In the genomic region with DNA sequence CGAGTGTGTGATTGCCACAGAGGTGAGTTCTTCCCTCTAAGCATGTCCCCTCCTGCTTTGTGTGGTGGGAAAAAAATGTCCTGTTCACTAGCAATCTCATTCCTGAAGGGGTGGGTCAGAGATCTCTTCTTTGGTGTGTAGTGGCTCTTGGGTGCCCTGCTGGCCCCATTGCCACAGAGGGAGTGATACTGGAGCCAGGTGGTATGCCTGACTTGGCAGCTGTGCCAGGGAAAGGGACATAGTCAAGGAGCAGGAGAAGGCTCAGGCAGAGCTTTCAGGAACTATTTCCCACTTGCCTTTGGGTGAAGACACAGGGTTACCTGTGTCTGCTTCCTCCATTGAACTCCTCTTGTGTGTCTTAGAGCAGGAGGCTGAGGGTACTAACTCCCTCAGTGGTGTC, we compare ENCODE assay signal across 23 mouse cellular contexts. TPM values are rescaled to one million over a fixed set of nuclear protein-coding genes. Genes with fewer than 3 reads are reported as not detected.
A peak's percentile ranks its signal among the peaks of the same experiment; 100 is the strongest.
DNase-seq lines count a peak whose midpoint lies in the region; ATAC-seq lines count a peak whose summit lies in the region.
"Had no signal": no experiment of that assay in that cellular context is flagged by ENCODE, and none has a peak within 500 bp of the region (broad histone marks: within the 10 kb centered on the region; RNA-seq: fewer than 3 reads in every experiment).

No protein-coding gene starts in this region.

- no peak overlapping the region for H3K4me3 ChIP-seq in embryonic facial prominence, embryonic 13.5 days
- H3K4me3 ChIP-seq in embryonic facial prominence, embryonic 10.5 days: no peak overlapping the region
- H3K4me3 ChIP-seq in heart, embryonic 14.5 days (ENCODE audit: control insufficient read depth in 1 of 2, insufficient read depth in 1 of 2, low read depth in 1 of 2, low read length in 2 of 2): no peak overlapping the region
- H3K4me3 ChIP-seq in kidney, embryonic 16.5 days (ENCODE audit: low read length): peak overlapping the region; percentile 3; the same call in 1 of the 2 replicates
- H3K4me3 ChIP-seq in midbrain, embryonic 11.5 days (ENCODE audit: low read depth, low read length): no peak overlapping the region
- H3K4me3 ChIP-seq in midbrain, embryonic 14.5 days (replicated peaks; ENCODE audit: low read depth, low read length): no peak overlapping the region
- H3K4me3 ChIP-seq: erythroblast, embryonic 14.5 days; forebrain, embryonic 13.5 days; hindbrain, embryonic 10.5 days; layer of hippocampus, adult 2 months; limb, embryonic 13.5 days; liver, embryonic 15.5 days; midbrain, embryonic 12.5 days; neural tube, embryonic 13.5 days had no signal

- ATAC-seq in embryonic facial prominence, embryonic 13.5 days (ENCODE audit: insufficient number of reproducible peaks, insufficient read depth, low FRiP score, low TSS enrichment, low read depth): no peak
- ATAC-seq in heart, embryonic 14.5 days (ENCODE audit: insufficient number of reproducible peaks, insufficient read depth, low FRiP score, low read depth): no peak
- ATAC-seq in kidney, embryonic 16.5 days (ENCODE audit: low FRiP score, low TSS enrichment): no peak
- ATAC-seq in midbrain, embryonic 11.5 days (ENCODE audit: low FRiP score): no peak
- ATAC-seq in midbrain, embryonic 14.5 days (ENCODE audit: low FRiP score, low TSS enrichment): no peak
- ATAC-seq: forebrain, embryonic 13.5 days had no signal

- no peak overlapping the region for H3K9ac ChIP-seq in embryonic facial prominence, embryonic 13.5 days
- H3K9ac ChIP-seq in heart, embryonic 14.5 days (ENCODE audit: low read length): no peak overlapping the region
- peak overlapping the region; percentile 35; the same call in 1 of the 2 replicates for H3K9ac ChIP-seq in kidney, embryonic 16.5 days (replicated peaks; ENCODE audit: low read length)
- H3K9ac ChIP-seq in midbrain, embryonic 11.5 days (ENCODE audit: low read length): no peak overlapping the region
- H3K9ac ChIP-seq in midbrain, embryonic 14.5 days (replicated peaks; ENCODE audit: low read length): no peak overlapping the region
- H3K9ac ChIP-seq: forebrain, embryonic 13.5 days; limb, embryonic 13.5 days; liver, embryonic 15.5 days; midbrain, embryonic 12.5 days; neural tube, embryonic 13.5 days had no signal

- peak overlapping the region; percentile 18 for H3K4me2 ChIP-seq in embryonic facial prominence, embryonic 13.5 days
- H3K4me2 ChIP-seq in heart, embryonic 14.5 days (ENCODE audit: low read length): peak overlapping the region; percentile 1; the same call in 1 of the 2 replicates
- peak overlapping the region; percentile 29 for H3K4me2 ChIP-seq in kidney, embryonic 16.5 days (replicated peaks; ENCODE audit: low read depth, low read length)
- no peak overlapping the region for H3K4me2 ChIP-seq in midbrain, embryonic 11.5 days
- H3K4me2 ChIP-seq in midbrain, embryonic 14.5 days (ENCODE audit: low read length): no peak overlapping the region
- H3K4me2 ChIP-seq: forebrain, embryonic 13.5 days; limb, embryonic 13.5 days; liver, embryonic 15.5 days; midbrain, embryonic 12.5 days; neural tube, embryonic 13.5 days had no signal

- no peak for DNase-seq in embryonic facial prominence, embryonic 10.5 days (ENCODE audit: low spot score)
- DNase-seq in heart, postnatal 36 days: no peak
- no peak for DNase-seq in kidney, adult 9 months
- DNase-seq in midbrain, embryonic 11.5 days (ENCODE audit: low spot score, missing footprints): peak; percentile 49
- DNase-seq in midbrain, embryonic 14.5 days: no peak
- DNase-seq: adrenal gland, adult 2 months; cerebellum, adult 9-10 months; gastrocnemius, postnatal 10 days; kidney, postnatal 10 days; layer of hippocampus, postnatal 36 days; thymus, postnatal 14 days had no signal

- H3K4me1 ChIP-seq in embryonic facial prominence, embryonic 13.5 days: peaks cover 5% of the 10 kb centered on the region; the same call in 1 of the 2 replicates
- peaks cover 17% of the 10 kb centered on the region for H3K4me1 ChIP-seq in embryonic facial prominence, embryonic 10.5 days
- H3K4me1 ChIP-seq in heart, embryonic 14.5 days (ENCODE audit: control insufficient read depth in 2 of 2, insufficient read depth in 2 of 2, low read length in 2 of 2): peaks cover 5 to 6% of the 10 kb centered on the region in 2 experiments
- peaks cover 7% of the 10 kb centered on the region; the same call in 1 of the 2 replicates for H3K4me1 ChIP-seq in kidney, embryonic 16.5 days (ENCODE audit: insufficient read depth, low read length)
- H3K4me1 ChIP-seq in midbrain, embryonic 11.5 days (ENCODE audit: control insufficient read depth, insufficient read depth, low read length): peaks cover 6% of the 10 kb centered on the region
- peaks cover 8% of the 10 kb centered on the region; the same call in 1 of the 2 replicates for H3K4me1 ChIP-seq in midbrain, embryonic 14.5 days (ENCODE audit: control insufficient read depth, insufficient read depth, low read length)

- intact Hi-C loops in heart, postnatal 36 days (cut with DNase I): no loop called here

- H3K27ac ChIP-seq in embryonic facial prominence, embryonic 13.5 days: no peak overlapping the region
- H3K27ac ChIP-seq in embryonic facial prominence, embryonic 10.5 days (replicated peaks): no peak overlapping the region
- no peak overlapping the region for H3K27ac ChIP-seq in heart, embryonic 14.5 days (replicated peaks in 1 of 2; ENCODE audit: control insufficient read depth in 1 of 2, insufficient read depth in 1 of 2, low read depth in 2 of 2, low read length in 2 of 2)
- no peak overlapping the region for H3K27ac ChIP-seq in kidney, embryonic 16.5 days (ENCODE audit: low read length)
- H3K27ac ChIP-seq in midbrain, embryonic 11.5 days (ENCODE audit: low read depth, low read length): no peak overlapping the region
- H3K27ac ChIP-seq in midbrain, embryonic 14.5 days (replicated peaks; ENCODE audit: low read depth, low read length): no peak overlapping the region
- H3K27ac ChIP-seq: forebrain, embryonic 13.5 days; hindbrain, embryonic 10.5 days; layer of hippocampus, adult 2 months; limb, embryonic 13.5 days; liver, embryonic 15.5 days; midbrain, embryonic 12.5 days; neural tube, embryonic 13.5 days had no signal

- WGBS in embryonic facial prominence, embryonic 13.5 days: 41% methylated on average over 1 of the region's 1 CpGs
- 55% methylated on average over 1 of the region's 1 CpGs for WGBS in embryonic facial prominence, embryonic 10.5 days
- 43% methylated on average over 1 of the region's 1 CpGs for WGBS in heart, embryonic 14.5 days
- WGBS in kidney, embryonic 16.5 days: 41% methylated on average over 1 of the region's 1 CpGs
- WGBS in midbrain, embryonic 11.5 days: 66% methylated on average over 1 of the region's 1 CpGs
- 78% methylated on average over 1 of the region's 1 CpGs for WGBS in midbrain, embryonic 14.5 days

- H3K27me3 ChIP-seq in embryonic facial prominence, embryonic 13.5 days: peaks cover 39% of the 10 kb centered on the region
- H3K27me3 ChIP-seq in embryonic facial prominence, embryonic 10.5 days (replicated peaks; ENCODE audit: low read depth, poor library complexity, severe bottlenecking): peaks cover 78% of the 10 kb centered on the region
- peaks cover 31% of the 10 kb centered on the region for H3K27me3 ChIP-seq in heart, embryonic 14.5 days (ENCODE audit: control insufficient read depth, insufficient read depth, low read length)
- H3K27me3 ChIP-seq in kidney, embryonic 16.5 days (ENCODE audit: insufficient read depth, low read length): peaks cover 26% of the 10 kb centered on the region
- peaks cover 27% of the 10 kb centered on the region for H3K27me3 ChIP-seq in midbrain, embryonic 11.5 days (ENCODE audit: control insufficient read depth, insufficient read depth, low read length)
- peaks cover 29% of the 10 kb centered on the region for H3K27me3 ChIP-seq in midbrain, embryonic 14.5 days (ENCODE audit: control insufficient read depth, insufficient read depth, low read length)

- H3K36me3 ChIP-seq in embryonic facial prominence, embryonic 13.5 days: no peaks in the 10 kb centered on the region
- no peaks in the 10 kb centered on the region for H3K36me3 ChIP-seq in embryonic facial prominence, embryonic 10.5 days (replicated peaks)
- 0 out of 2 replicates have a peak, but pooled peaks cover 4% of the 10 kb centered on the region for H3K36me3 ChIP-seq in heart, embryonic 14.5 days (ENCODE audit: control insufficient read depth, insufficient read depth, low read length)
- no peaks in the 10 kb centered on the region for H3K36me3 ChIP-seq in kidney, embryonic 16.5 days (ENCODE audit: insufficient read depth, low read length)
- H3K36me3 ChIP-seq in midbrain, embryonic 11.5 days (ENCODE audit: control insufficient read depth, insufficient read depth, low read length): no peaks in the 10 kb centered on the region
- no peaks in the 10 kb centered on the region for H3K36me3 ChIP-seq in midbrain, embryonic 14.5 days (ENCODE audit: control insufficient read depth, insufficient read depth, low read length)
- H3K36me3 ChIP-seq: hindbrain, embryonic 10.5 days; limb, embryonic 13.5 days; liver, embryonic 15.5 days; midbrain, embryonic 12.5 days; neural tube, embryonic 13.5 days had no signal

- no peaks in the 10 kb centered on the region for H3K9me3 ChIP-seq in embryonic facial prominence, embryonic 13.5 days
- H3K9me3 ChIP-seq in embryonic facial prominence, embryonic 10.5 days: no peaks in the 10 kb centered on the region
- H3K9me3 ChIP-seq in heart, embryonic 14.5 days (ENCODE audit: control insufficient read depth, low read length): no peaks in the 10 kb centered on the region
- H3K9me3 ChIP-seq in kidney, embryonic 16.5 days (ENCODE audit: low read length): no peaks in the 10 kb centered on the region
- H3K9me3 ChIP-seq in midbrain, embryonic 11.5 days (ENCODE audit: control insufficient read depth, low read length): no peaks in the 10 kb centered on the region
- H3K9me3 ChIP-seq in midbrain, embryonic 14.5 days (ENCODE audit: control insufficient read depth, low read length): no peaks in the 10 kb centered on the region
- H3K9me3 ChIP-seq: forebrain, embryonic 13.5 days; hindbrain, embryonic 10.5 days; limb, embryonic 13.5 days; liver, embryonic 15.5 days; midbrain, embryonic 12.5 days; neural tube, embryonic 13.5 days had no signal

RNA-seq across cellular contexts. Expression of gene Dll4, which starts 8.6 kb away (rescaled TPM):
- polyA plus RNA-seq in embryonic facial prominence, embryonic 13.5 days (2015; fragmentation: Nextera tagmentation; extraction: Ambion mirVana): 4.2 and 4.6 TPM in 2 replicates
- 4.4 and 4.6 TPM in 2 replicates for polyA plus RNA-seq in embryonic facial prominence, embryonic 10.5 days (2016; fragmentation: Nextera tagmentation; extraction: Ambion mirVana)
- polyA plus RNA-seq in heart, embryonic 14.5 days (2014; fragmentation: Nextera tagmentation; extraction: Ambion mirVana): 6.9 and 8.8 TPM in 2 replicates
- 10 to 100 TPM; 16.3 to 22.1 TPM for total RNA-seq in heart, postnatal 36 days (2021)
- 12.9 and 13.5 TPM in 2 replicates for polyA plus RNA-seq in kidney, embryonic 16.5 days (2015; fragmentation: Nextera tagmentation; extraction: Ambion mirVana)
- polyA plus RNA-seq in midbrain, embryonic 11.5 days (2014; fragmentation: Nextera tagmentation; extraction: Ambion mirVana): 3.1 and 4.0 TPM in 2 replicates
- polyA plus RNA-seq in midbrain, embryonic 14.5 days (2014; fragmentation: Nextera tagmentation; extraction: Ambion mirVana): 4.0 and 4.4 TPM in 2 replicates
- total RNA-seq: common myeloid progenitor, adult 5-6 weeks had no signal

RNA-seq across cellular contexts. Expression of gene Chac1, which starts 16.9 kb away (rescaled TPM):
- 1.7 and 1.8 TPM in 2 replicates for polyA plus RNA-seq in embryonic facial prominence, embryonic 13.5 days (2015; fragmentation: Nextera tagmentation; extraction: Ambion mirVana)
- polyA plus RNA-seq in embryonic facial prominence, embryonic 10.5 days (2016; fragmentation: Nextera tagmentation; extraction: Ambion mirVana): 0.90 and 1.1 TPM in 2 replicates
- 0.32 and 0.67 TPM in 2 replicates for polyA plus RNA-seq in heart, embryonic 14.5 days (2014; fragmentation: Nextera tagmentation; extraction: Ambion mirVana)
- 10 to 100 TPM; 11.3 to 12.3 TPM for total RNA-seq in heart, postnatal 36 days (2021)
- polyA plus RNA-seq in kidney, embryonic 16.5 days (2015; fragmentation: Nextera tagmentation; extraction: Ambion mirVana): 0.86 and 1.3 TPM in 2 replicates
- 0.32 and 0.37 TPM in 2 replicates for polyA plus RNA-seq in midbrain, embryonic 11.5 days (2014; fragmentation: Nextera tagmentation; extraction: Ambion mirVana)
- polyA plus RNA-seq in midbrain, embryonic 14.5 days (2014; fragmentation: Nextera tagmentation; extraction: Ambion mirVana): 5.0 and 8.4 TPM in 2 replicates
- total RNA-seq: common myeloid progenitor, adult 5-6 weeks had no signal

RNA-seq across cellular contexts. Expression of gene Vps18, which starts 45.6 kb away (rescaled TPM):
- polyA plus RNA-seq in embryonic facial prominence, embryonic 13.5 days (2015; fragmentation: Nextera tagmentation; extraction: Ambion mirVana): 20.1 and 20.7 TPM in 2 replicates
- 23.1 and 25.1 TPM in 2 replicates for polyA plus RNA-seq in embryonic facial prominence, embryonic 10.5 days (2016; fragmentation: Nextera tagmentation; extraction: Ambion mirVana)
- 7.8 and 8.7 TPM in 2 replicates for polyA plus RNA-seq in heart, embryonic 14.5 days (2014; fragmentation: Nextera tagmentation; extraction: Ambion mirVana)
- total RNA-seq in heart, postnatal 36 days (2021): 10 to 100 TPM; 13.5 to 13.9 TPM
- polyA plus RNA-seq in kidney, embryonic 16.5 days (2015; fragmentation: Nextera tagmentation; extraction: Ambion mirVana): 23.0 and 23.1 TPM in 2 replicates
- polyA plus RNA-seq in midbrain, embryonic 11.5 days (2014; fragmentation: Nextera tagmentation; extraction: Ambion mirVana): 9.8 and 10.0 TPM in 2 replicates
- 19.3 and 22.6 TPM in 2 replicates for polyA plus RNA-seq in midbrain, embryonic 14.5 days (2014; fragmentation: Nextera tagmentation; extraction: Ambion mirVana)

Comparison
In these comparisons a context has a peak if more than half of its experiments do, and no peak if none do; other contexts are left out.
1. H3K4me2 ChIP-seq: peak in embryonic facial prominence, embryonic 13.5 days (single experiment), heart, embryonic 14.5 days (single experiment) and kidney, embryonic 16.5 days (single experiment); none in midbrain, embryonic 11.5 days (single experiment) and midbrain, embryonic 14.5 days (single experiment).